Mouse (Mus musculus): ENCODE results near the gene Prok2.

The Prok2 gene

GRCm38 (mm10) chr6:99725971-99726561, at the start of gene Prok2:
Prok2 (minus strand) TSS chr6:99726392.
- no peak for DNase-seq

- DNase-seq = no peak
Observed at GRCm38 (mm10) chr6:99774680-99775079, 48.5 kb upstream of the Prok2 start.

GRCm38 (mm10) chr6:99768495-99768894, 42.3 kb upstream of the Prok2 start:
- DNase-seq = no peak

- DNase-seq = no peak
Observed at GRCm38 (mm10) chr6:99764916-99765315, 38.7 kb upstream of the Prok2 start.

GRCm38 (mm10) chr6:99762069-99762985, 36.1 kb upstream of the Prok2 start:
- DNase-seq = no peak

GRCm38 (mm10) chr6:99756105-99756504, 29.9 kb upstream of the Prok2 start:
- DNase-seq = no peak

- no peak for DNase-seq
Observed at GRCm38 (mm10) chr6:99751308-99751707, 25.1 kb upstream of the Prok2 start.

GRCm38 (mm10) chr6:99746275-99746674, 20.1 kb upstream of the Prok2 start:
- no peak for DNase-seq

GRCm38 (mm10) chr6:99742866-99743265, 16.7 kb upstream of the Prok2 start:
- DNase-seq = no peak

- DNase-seq = no peak
Observed at GRCm38 (mm10) chr6:99734666-99735065, 8.5 kb upstream of the Prok2 start.

GRCm38 (mm10) chr6:99732673-99733072, 6.5 kb upstream of the Prok2 start:
- no peak for DNase-seq

- DNase-seq = no peak
Observed at GRCm38 (mm10) chr6:99731926-99732325, 5.7 kb upstream of the Prok2 start.

GRCm38 (mm10) chr6:99729853-99730252, 3.7 kb upstream of the Prok2 start:
- no peak for DNase-seq

- no peak for DNase-seq
Observed at GRCm38 (mm10) chr6:99726576-99727303, 548 bp upstream of the Prok2 start.

GRCm38 (mm10) chr6:99722390-99722789, 3.8 kb downstream of the Prok2 start:
- DNase-seq = no peak

GRCm38 (mm10) chr6:99721032-99721431, 5.2 kb downstream of the Prok2 start:
- no peak for DNase-seq

GRCm38 (mm10) chr6:99715913-99716312, 10.3 kb downstream of the Prok2 start:
- no peak for DNase-seq

GRCm38 (mm10) chr6:99715191-99715590, 11.0 kb downstream of the Prok2 start:
- no peak for DNase-seq

GRCm38 (mm10) chr6:99713256-99713655, 12.9 kb downstream of the Prok2 start:
- no peak for DNase-seq

- DNase-seq = no peak
Observed at GRCm38 (mm10) chr6:99711576-99712101, 14.6 kb downstream of the Prok2 start.

- DNase-seq = no peak
Observed at GRCm38 (mm10) chr6:99700484-99700883, 25.7 kb downstream of the Prok2 start.

GRCm38 (mm10) chr6:99692916-99693841, 33.0 kb downstream of the Prok2 start:
- peak; percentile 51 for DNase-seq

All from right cerebral cortex, adult 18-20 months (tissue).